Mouse (Mus musculus) stomach, embryonic 16.5 days (tissue): ENCODE data around the gene Btf3. TPM values are rescaled to one million over a fixed set of nuclear protein-coding genes. Genes with fewer than 3 reads are reported as not detected.

Experiments used
- ATAC-seq: fragments of 200-750 bp; cut with Nextera tagmentation; 2 replicates; pipeline ENCODE4 v1.8.0; 2017; ENCODE audit warnings: moderate number of reproducible peaks, moderate TSS enrichment; ENCODE audit not compliant: insufficient read depth, low FRiP score
- H3K27ac ChIP-seq: fragments of 300-500 bp; sonication (generic); 2 replicates; pipeline ENCODE4 v1.5.1; 2014; ENCODE audit warnings: low read length
- H3K27me3 ChIP-seq: fragments of 300-500 bp; sonication (generic); 2 replicates; pipeline ENCODE4 v1.6.1; 2014; ENCODE audit warnings: low read length, control low read depth, mixed read lengths; ENCODE audit not compliant: control insufficient read depth, insufficient read depth
- H3K36me3 ChIP-seq: fragments of 300-500 bp; sonication (generic); 2 replicates; pipeline ENCODE4 v1.6.1; 2014; ENCODE audit warnings: low read length; ENCODE audit not compliant: control insufficient read depth, insufficient read depth
- H3K4me1 ChIP-seq: fragments of 300-500 bp; sonication (generic); 2 replicates; pipeline ENCODE4 v1.6.1; 2014; ENCODE audit warnings: low read length, control low read depth, mixed read lengths; ENCODE audit not compliant: control insufficient read depth, insufficient read depth
- H3K4me2 ChIP-seq: fragments of 300-500 bp; sonication (generic); 2 replicates; pipeline ENCODE4 v1.6.1; 2014; ENCODE audit warnings: low read depth, low read length, mixed read lengths
- H3K4me3 ChIP-seq: fragments of 300-500 bp; sonication (generic); replicated peaks from 2 replicates; pipeline ENCODE4 v1.5.1; 2014; ENCODE audit warnings: mild to moderate bottlenecking, low read length
- H3K9ac ChIP-seq: fragments of 300-500 bp; sonication (generic); 2 replicates; pipeline ENCODE4 v1.6.1; 2014; ENCODE audit warnings: low read length
- H3K9me3 ChIP-seq: fragments of 300-500 bp; sonication (generic); replicated peaks from 2 replicates; pipeline ENCODE4 v1.6.1; 2016; ENCODE audit warnings: low read length, control low read depth; ENCODE audit not compliant: control insufficient read depth
- WGBS: fragments of 180-500 bp; shearing (Covaris S2); extraction: QIAGEN DNeasy Blood & Tissue Kit; methylation state at CpG from one replicate; pipeline ENCODE4 v1.1.7; 2014; 5-methylcytosine and 5-hydroxymethylcytosine counted together
- polyA plus RNA-seq: library from polyadenylated mRNA; unstranded; fragments of >200 nt; fragmentation: Nextera tagmentation; extraction: Ambion mirVana; gene quantifications from 2 replicates; pipeline ENCODE4 v1.2.1, GENCODE M21; 2015

The Btf3 gene
- polyA plus RNA-seq, 1 experiment from 2014 or later: 636 TPM

- Histone ChIP-seq H3K9ac (no peak overlapping the region), H3K27me3 (peaks cover 59% of the 10 kb centered on the region), H3K4me3 (no peak overlapping the region), H3K4me2 (no peak overlapping the region), H3K4me1 (peaks cover 13% of the 10 kb centered on the region), H3K36me3 (no peaks in the 10 kb centered on the region), H3K27ac (no peak overlapping the region), H3K9me3 (no peaks in the 10 kb centered on the region)
- ATAC-seq: no peak
- 15% methylated on average over 8 of the region's 8 CpGs for WGBS
Observed at GRCm38 (mm10) chr13:98351527-98351926, 34.7 kb upstream of the Btf3 start.

- Histone ChIP-seq H3K27me3 (peaks cover 43% of the 10 kb centered on the region), H3K4me3 (no peak overlapping the region), H3K4me2 (no peak overlapping the region), H3K9ac (no peak overlapping the region), H3K36me3 (no peaks in the 10 kb centered on the region), H3K4me1 (peaks cover 10% of the 10 kb centered on the region), H3K9me3 (no peaks in the 10 kb centered on the region), H3K27ac (no peak overlapping the region)
- no peak for ATAC-seq
- WGBS: 83% methylated on average over 4 of the region's 4 CpGs
Observed at GRCm38 (mm10) chr13:98349491-98349890, 32.7 kb upstream of the Btf3 start.

GRCm38 (mm10) chr13:98340506-98340905 lies 23.7 kb upstream of the Btf3 start:
- Histone ChIP-seq H3K27ac (no peak overlapping the region), H3K36me3 (no peaks in the 10 kb centered on the region)

DNA sequence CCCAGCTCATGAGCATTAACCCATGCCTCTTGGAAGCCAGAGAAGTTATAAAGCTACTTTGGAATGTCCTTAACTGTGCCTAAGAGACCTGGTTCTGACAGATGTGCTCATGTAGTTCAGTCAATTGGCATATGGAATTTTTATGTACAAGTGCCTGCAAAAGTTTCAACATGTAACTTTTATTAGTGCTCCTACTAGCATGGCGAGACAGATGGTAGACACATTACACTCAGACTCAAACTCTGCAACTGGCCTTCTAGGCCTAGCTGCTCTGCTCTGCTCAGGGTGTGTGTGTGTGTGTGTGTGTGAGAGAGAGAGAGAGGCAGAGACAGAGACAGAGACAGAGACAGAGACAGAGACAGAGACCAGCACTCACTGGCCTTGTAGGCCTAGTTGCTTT lies 19.4 kb upstream of the Btf3 start:
- 86% methylated on average over 1 of the region's 1 CpGs for WGBS
- Histone ChIP-seq H3K9me3 (no peaks in the 10 kb centered on the region), H3K36me3 (no peaks in the 10 kb centered on the region), H3K4me1 (no peaks in the 10 kb centered on the region), H3K27ac (no peak overlapping the region), H3K27me3 (no peaks in the 10 kb centered on the region), H3K9ac (no peak overlapping the region), H3K4me3 (no peak overlapping the region), H3K4me2 (no peak overlapping the region)
- ATAC-seq: no peak

More at GRCm38 (mm10) chr13:98340506-98340905, 23.7 kb upstream of the Btf3 start:
- 69% methylated on average over 5 of the region's 5 CpGs for WGBS
- no peak for ATAC-seq
- Histone ChIP-seq H3K9me3 (no peaks in the 10 kb centered on the region), H3K4me1 (no peaks in the 10 kb centered on the region), H3K9ac (no peak overlapping the region), H3K27me3 (no peaks in the 10 kb centered on the region), H3K4me2 (no peak overlapping the region), H3K4me3 (no peak overlapping the region)

DNA sequence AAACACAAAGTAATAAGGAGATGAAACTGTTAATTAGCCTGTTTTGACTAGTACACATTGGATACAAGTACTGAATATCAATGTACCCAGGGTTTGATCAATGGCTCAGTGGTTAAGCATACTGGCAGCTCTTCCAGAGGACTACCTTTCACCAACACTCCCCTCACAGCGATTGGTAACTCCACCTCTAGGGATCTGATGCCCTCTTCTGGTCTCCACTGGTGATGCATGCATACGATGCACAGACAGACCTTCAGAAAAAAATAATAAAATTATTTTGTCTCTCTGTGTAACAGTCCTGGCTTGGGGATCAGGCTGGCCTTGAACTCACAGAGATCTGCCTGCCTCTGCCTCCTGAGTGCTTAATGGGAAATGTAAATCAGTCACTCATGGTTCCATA lies 15.3 kb upstream of the Btf3 start:
- H3K4me1 ChIP-seq: no peaks in the 10 kb centered on the region
- H3K27ac ChIP-seq: no peak overlapping the region
- H3K9ac ChIP-seq: no peak overlapping the region
- H3K36me3 ChIP-seq: no peaks in the 10 kb centered on the region
- ATAC-seq: no peak
- no peaks in the 10 kb centered on the region for H3K27me3 ChIP-seq
- WGBS: 51% methylated on average over 2 of the region's 2 CpGs
- H3K4me3 ChIP-seq: no peak overlapping the region
- no peak overlapping the region for H3K4me2 ChIP-seq
- no peaks in the 10 kb centered on the region for H3K9me3 ChIP-seq

- no peaks in the 10 kb centered on the region for H3K36me3 ChIP-seq
- no peak overlapping the region for H3K4me2 ChIP-seq
- WGBS: 81% methylated on average over 11 of the region's 11 CpGs
- no peak overlapping the region for H3K9ac ChIP-seq
- no peaks in the 10 kb centered on the region for H3K27me3 ChIP-seq
- no peaks in the 10 kb centered on the region for H3K4me1 ChIP-seq
- H3K4me3 ChIP-seq: no peak overlapping the region
- no peak overlapping the region for H3K27ac ChIP-seq
- no peaks in the 10 kb centered on the region for H3K9me3 ChIP-seq
- ATAC-seq: no peak
Observed at GRCm38 (mm10) chr13:98325034-98325433, 8.2 kb upstream of the Btf3 start.

DNA sequence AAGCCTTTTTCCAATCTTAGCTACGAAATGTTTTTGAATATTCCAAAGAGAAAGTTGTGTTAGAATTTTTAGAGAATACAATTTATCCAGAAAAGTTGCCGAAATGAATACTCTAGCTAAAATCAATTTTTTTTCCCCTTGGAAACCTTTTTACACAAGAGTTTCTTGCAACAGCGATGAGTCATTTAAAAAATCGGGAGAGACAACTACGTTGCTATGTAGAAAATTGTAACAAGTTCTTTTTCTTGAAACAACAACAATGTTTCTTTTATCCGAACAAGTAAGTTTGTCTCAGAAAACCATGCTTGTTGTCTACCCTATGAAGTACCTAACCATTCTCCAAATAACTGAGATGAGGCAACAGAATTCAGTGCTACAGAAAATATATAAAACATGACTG lies 1.1 kb upstream of the Btf3 start:
- Histone ChIP-seq H3K4me3 (no peak overlapping the region), H3K4me2 (no peak overlapping the region), H3K27me3 (no peaks in the 10 kb centered on the region), H3K27ac (no peak overlapping the region), H3K9me3 (no peaks in the 10 kb centered on the region), H3K4me1 (peaks cover 9% of the 10 kb centered on the region), H3K9ac (no peak overlapping the region), H3K36me3 (0 out of 2 replicates have a peak, but pooled peaks cover 3% of the 10 kb centered on the region)
- no peak for ATAC-seq
- WGBS: 88% methylated on average over 6 of the region's 6 CpGs

GRCm38 (mm10) chr13:98317246-98317677 lies 456 bp upstream of the Btf3 start:
- no peak; the same call in 1 of the 2 replicates for ATAC-seq
- no peaks in the 10 kb centered on the region for H3K9me3 ChIP-seq
- 2% methylated on average over 16 of the region's 16 CpGs for WGBS
- peak overlapping the region; percentile 78 for H3K4me2 ChIP-seq
- no peaks in the 10 kb centered on the region for H3K27me3 ChIP-seq
- H3K9ac ChIP-seq: peak overlapping the region; percentile 99
- H3K4me3 ChIP-seq: peak overlapping the region; percentile 97
- H3K27ac ChIP-seq: peak overlapping the region; percentile 86
- H3K36me3 ChIP-seq: 0 out of 2 replicates have a peak, but pooled peaks cover 6% of the 10 kb centered on the region
- H3K4me1 ChIP-seq: peaks cover 9% of the 10 kb centered on the region

DNA sequence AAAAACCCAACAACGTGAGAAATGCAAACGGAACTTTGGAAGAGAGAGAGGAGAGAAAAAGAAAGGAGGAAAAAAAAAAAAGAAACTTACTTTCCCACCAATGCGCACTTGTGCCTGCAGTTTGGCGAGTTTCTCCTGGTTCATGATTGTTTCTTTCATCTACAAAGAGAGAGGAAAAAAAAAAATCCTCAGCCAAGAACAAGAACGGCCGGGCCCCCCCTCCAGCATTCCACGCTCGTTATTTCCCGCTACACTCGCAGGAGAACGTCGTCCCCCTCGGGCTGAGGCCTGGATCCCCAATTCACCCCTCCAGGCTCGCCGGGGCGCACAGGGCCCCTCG lies 696 bp downstream of the Btf3 start:
- Histone ChIP-seq H3K4me1 (peaks cover 9% of the 10 kb centered on the region), H3K27ac (peak overlapping the region; percentile 86), H3K9ac (peak overlapping the region; percentile 99), H3K36me3 (peaks cover 16% of the 10 kb centered on the region), H3K4me3 (peak overlapping the region; percentile 97), H3K9me3 (no peaks in the 10 kb centered on the region), H3K4me2 (peak overlapping the region; percentile 88), H3K27me3 (no peaks in the 10 kb centered on the region)
- ATAC-seq: no peak
- under 1% methylated on average over 17 of the region's 17 CpGs for WGBS

DNA sequence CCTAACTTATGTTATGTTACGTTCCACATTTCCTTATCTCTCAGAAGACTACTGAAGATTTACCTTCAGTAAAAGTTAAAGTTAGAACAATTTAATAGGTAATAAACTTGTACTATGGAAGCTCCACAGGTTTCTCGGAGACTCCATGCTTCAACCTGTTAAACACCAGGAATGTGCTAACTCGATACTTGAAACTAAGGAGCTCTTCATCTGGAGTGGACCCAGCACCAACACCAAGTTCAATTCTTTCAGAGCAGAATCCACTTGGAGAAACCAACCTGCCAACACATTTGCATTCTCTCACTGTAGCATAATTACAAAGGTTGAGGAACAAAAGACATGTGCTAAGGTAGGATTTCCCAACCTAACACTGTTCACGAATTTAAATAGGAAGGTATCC lies 1.7 kb downstream of the Btf3 start:
- H3K27me3 ChIP-seq: no peaks in the 10 kb centered on the region
- H3K9ac ChIP-seq: peak overlapping the region; percentile 21; the same call in 1 of the 2 replicates
- no peak for ATAC-seq
- peaks cover 24% of the 10 kb centered on the region for H3K36me3 ChIP-seq
- WGBS: 61% methylated on average over 4 of the region's 4 CpGs
- peaks cover 9% of the 10 kb centered on the region for H3K4me1 ChIP-seq
- peak overlapping the region; percentile 97 for H3K4me3 ChIP-seq
- peak overlapping the region; percentile 88 for H3K4me2 ChIP-seq
- H3K27ac ChIP-seq: no peak overlapping the region
- no peaks in the 10 kb centered on the region for H3K9me3 ChIP-seq
